Mouse (Mus musculus) brain, embryonic 14.5 days (tissue): ENCODE measurements around the gene Slc5a10. TPM values are rescaled to one million over a fixed set of nuclear protein-coding genes. Genes with fewer than 3 reads are reported as not detected.

Experiments used
- DNase-seq: peaks from one replicate; pipeline ENCODE4 v3.0.0-alpha.2; 2011; ENCODE audit warnings: low read depth
- CTCF ChIP-seq: fragments of 200-500 bp; IDR thresholded peaks from 2 replicates; pipeline ENCODE4 v1.5.1; 2012; ENCODE audit warnings: inconsistent platforms, mild to moderate bottlenecking, moderate library complexity, borderline replicate concordance; ENCODE audit not compliant: insufficient read depth, insufficient read length; ENCODE audit errors: extremely low read depth
- POLR2A ChIP-seq: fragments of 200-500 bp; IDR thresholded peaks from 2 replicates; pipeline ENCODE4 v1.6.1; 2012; ENCODE audit warnings: mild to moderate bottlenecking, inconsistent platforms, borderline replicate concordance; ENCODE audit not compliant: poor library complexity, insufficient read depth, insufficient read length, severe bottlenecking; ENCODE audit errors: extremely low read depth
- polyA plus RNA-seq: library from polyadenylated mRNA; depleted of rRNA; stranded (reverse); fragments of >200 nt; gene quantifications from 2 replicates; pipeline ENCODE4 v1.2.3, GENCODE M21; 2012

Gene Slc5a10
- polyA plus RNA-seq, 1 experiment: 0.11 TPM

DNA sequence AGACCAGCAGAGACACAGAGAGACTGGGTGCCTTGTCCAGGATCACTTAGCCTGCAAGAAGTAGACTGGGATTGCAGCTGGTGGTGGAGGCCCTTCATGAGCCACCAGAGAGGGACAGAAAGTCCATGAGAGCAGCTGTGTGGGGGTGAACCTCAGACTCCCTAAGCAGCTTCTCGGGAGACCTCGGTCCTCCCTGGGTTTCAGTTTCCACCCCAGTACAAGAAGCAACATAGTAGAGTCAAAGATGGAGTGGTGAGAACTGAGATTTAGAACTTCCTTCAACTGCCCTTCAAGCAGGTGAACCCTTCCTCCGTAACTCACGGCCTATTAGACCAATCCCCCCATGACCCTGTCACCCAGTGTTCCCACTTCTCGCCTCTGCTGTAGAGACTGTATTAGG, 58.4 kb downstream of the Slc5a10 start:
- DNase-seq: no peak
- TF ChIP-seq POLR2A (no peak), CTCF (no peak)

DNA sequence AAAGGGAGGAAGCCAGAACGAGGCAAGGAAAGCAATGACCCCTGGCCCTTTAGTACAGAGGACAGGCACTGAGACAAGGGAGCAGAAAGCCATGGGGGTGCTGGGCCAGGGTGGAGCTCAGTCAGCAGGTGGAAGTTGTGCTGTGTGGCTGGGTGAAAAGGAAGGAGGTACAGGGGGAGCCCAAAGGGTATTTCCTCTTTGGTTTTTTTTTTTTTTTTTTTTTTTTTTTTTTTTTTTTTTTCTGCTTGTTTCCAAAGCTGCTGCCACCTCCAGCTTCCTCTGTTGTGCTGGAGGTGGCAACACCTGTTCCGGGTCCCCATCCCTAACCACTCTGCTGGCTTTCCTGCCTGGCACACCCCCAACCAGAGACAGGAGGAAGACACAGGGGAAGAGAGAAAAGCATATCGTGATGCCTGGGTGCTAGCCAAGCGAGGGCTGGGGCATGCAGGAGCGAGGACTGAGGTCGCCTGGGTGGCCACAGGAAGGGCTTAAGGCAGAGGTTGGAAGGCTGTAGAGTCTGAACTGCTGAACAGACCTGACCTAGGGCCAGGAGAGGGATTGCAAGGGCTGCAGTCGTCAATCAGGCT, 59.7 kb downstream of the Slc5a10 start:
- no peak for TF ChIP-seq POLR2A
- TF ChIP-seq CTCF: no peak
- DNase-seq: no peak

DNA sequence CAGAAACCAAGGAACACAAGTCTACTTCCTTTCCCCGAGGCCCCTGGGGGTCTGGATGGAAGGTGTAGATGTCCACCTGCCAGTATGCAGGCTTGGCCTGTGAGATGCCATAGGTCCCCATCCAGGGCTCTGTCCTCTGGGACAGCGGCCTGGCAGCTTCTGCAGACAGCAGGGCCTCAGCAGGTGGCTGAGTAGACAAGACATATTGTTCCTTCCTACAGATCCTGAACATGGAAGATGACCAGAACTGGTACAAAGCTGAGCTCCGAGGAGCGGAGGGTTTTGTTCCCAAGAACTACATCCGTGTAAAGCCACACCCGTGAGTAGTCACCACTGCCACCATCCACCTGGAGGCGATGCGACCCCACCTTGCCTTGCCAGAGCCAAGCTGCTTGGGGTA, 60.6 kb downstream of the Slc5a10 start:
- no peak for DNase-seq
- TF ChIP-seq POLR2A (no peak), CTCF (no peak)

DNA sequence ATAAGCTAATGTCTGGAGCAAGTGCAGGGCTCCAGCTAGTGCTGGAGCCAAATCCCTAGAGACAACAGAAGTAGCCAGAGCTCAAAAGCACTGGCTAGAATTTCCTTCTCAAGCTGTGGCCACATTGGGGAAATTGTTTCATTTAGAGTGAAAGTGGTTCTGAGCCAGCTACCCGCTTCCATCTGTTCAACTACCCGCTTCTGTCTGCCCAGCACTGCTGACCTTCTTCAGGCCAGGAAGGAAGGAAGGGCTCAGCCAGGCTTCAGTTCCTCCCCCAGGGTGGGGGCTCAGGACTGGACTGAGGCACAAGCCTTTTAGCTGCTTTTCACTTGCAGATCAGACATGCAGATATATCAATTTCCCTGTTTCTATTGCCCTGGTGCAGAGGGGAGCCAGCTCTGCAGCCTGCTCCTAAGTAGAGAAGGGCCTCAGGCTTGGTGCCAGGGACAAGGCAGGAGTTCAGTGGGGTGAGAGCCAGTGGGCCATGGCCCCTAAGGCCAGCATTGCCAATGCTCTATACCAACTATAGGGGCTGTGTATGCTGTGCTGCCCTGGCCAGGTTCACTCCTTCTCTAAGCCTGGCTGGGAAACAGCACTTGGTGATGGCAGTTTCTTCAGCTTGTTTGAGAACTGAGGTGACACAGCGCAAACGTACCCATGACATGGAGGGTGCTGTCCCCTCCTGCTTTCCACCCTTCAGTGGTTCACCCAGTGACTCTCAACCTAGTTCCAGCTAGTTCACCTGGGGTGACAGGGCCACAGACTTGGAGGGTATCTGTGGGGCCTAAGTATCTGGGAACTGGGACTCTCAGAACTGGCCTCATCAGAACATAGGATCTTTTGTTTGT, 61.4 kb downstream of the Slc5a10 start:
- DNase-seq: no peak
- TF ChIP-seq POLR2A: no peak
- TF ChIP-seq CTCF: no peak

DNA sequence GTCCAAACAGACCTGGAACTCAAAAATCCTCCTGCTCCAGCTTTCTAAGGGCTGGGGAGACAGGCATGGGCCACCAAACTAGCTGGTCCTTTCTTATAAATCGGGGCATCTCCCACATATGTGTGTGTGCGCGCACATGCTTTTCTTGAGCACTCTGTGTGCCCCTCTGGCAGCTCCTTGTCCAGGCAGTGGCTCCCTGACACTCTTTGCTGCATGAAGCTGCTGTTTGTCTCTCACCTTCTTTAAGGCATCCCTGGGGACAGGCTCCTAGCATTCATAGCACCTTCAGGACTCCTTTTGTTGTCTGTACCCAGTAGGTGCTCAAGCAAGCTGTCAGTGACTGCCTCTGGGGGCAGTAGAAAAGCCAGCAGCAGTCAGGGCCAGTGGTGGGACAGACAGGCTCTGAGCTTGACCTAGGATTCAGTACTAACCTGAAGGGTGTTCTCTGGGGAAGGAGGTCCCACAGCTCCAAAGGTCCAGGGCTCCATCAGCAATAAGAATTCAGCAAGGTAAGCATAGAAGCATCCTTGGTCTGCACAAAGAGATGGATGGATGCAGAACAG, 62.2 kb downstream of the Slc5a10 start:
- TF ChIP-seq POLR2A (no peak), CTCF (no peak)
- DNase-seq: no peak

DNA sequence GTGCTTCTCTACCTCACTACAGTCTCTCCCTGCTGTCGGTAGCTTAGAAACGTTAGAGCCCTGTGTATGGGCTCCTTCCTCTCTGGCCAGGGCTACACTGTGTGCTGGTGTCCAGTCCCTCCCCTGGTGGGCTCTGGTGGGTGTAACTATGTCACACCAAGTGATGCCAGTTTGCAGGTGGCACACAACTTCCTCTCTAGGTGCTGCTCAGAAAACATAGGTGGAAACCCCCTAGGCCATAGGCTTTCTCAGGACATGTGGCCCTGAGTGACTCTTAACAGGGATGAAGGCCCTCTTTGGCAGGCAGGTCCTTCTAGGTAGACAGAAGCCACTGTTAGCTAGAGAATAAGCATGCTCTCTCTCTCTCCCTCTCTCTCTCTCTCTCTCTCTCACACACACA, 63.2 kb downstream of the Slc5a10 start:
- no peak for TF ChIP-seq CTCF
- TF ChIP-seq POLR2A: no peak
- no peak for DNase-seq

DNA sequence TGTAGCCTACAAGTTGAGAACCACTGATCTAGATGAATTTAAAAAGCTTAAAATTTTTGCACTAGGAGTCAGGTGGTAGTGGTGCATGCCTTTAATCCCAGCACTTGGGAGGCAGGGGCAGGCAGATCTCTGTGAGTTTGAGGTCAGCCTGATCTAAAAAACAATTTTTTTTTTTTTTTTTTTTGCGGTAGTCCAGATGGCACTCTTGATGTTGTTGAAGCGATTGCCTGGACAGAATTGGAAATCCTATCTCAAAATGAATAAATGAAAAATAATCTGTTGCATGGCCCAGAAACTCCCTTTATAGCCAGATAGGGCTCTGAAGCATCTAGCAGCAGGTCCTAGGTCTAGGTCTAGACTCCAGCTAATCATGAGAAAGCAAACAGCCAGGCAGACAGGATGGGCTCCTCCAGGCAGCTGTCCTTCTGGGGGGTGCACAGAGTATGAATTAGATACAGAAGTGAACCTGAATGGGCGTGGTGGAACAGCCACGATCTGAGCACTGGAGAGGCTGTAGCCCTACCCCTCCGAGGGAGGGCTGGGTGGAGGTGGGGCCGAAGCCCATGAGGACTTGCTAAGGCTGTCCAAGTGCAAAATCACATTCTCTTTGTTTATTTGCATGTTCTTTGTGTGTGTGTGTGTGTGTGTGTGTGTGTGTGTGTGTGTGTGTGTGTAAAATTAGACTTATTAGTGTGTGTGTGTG, 64.3 kb downstream of the Slc5a10 start:
- no peak for DNase-seq
- TF ChIP-seq POLR2A (no peak), CTCF (no peak)

DNA sequence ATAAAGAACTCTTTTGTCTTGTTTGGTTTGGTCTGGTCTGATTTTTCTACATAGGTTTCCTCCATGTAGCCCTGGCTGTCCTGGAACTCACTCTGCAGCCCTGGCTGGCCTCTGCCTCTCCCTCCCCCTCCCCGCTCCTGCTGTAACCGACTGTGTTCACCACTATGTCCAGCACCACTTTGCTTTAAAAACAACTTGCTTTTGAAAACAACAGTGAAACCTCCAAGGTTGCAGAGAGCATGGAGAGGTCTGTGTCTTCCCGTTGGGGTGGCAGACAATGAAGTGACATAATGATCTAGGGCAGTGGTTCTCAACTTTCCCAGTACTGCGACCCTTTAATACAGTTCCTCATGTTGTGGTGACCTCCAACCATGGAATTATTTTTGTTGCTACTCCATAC, 65.0 kb downstream of the Slc5a10 start:
- TF ChIP-seq POLR2A (no peak), CTCF (no peak)
- DNase-seq: no peak

DNA sequence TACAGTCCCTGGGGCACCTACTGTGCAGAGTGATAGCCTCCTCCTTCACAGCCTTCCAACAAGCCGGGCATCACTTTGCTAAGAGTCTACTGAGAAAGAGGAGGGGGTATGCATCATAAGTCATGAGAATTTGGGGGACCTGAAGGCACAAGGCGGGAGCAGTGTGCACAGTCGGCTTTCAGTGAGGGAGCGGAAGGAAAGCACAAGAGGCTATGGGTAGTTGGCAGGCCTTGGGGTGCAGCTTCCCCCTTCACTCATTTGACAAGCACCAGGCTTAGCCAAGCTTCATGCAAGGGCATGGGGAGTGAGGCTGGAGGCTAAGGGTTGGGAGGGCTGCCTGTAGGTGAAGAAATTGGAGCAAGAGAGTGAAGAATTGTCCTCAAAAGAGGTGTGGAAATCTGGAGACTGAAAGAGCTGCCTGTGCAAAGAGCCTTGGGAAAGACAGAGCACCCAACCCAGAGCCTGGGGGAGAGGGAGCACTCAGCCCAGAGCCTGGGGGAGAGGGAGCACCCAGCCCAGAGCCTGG, 65.8 kb downstream of the Slc5a10 start:
- no peak for DNase-seq
- TF ChIP-seq POLR2A (no peak), CTCF (no peak)

DNA sequence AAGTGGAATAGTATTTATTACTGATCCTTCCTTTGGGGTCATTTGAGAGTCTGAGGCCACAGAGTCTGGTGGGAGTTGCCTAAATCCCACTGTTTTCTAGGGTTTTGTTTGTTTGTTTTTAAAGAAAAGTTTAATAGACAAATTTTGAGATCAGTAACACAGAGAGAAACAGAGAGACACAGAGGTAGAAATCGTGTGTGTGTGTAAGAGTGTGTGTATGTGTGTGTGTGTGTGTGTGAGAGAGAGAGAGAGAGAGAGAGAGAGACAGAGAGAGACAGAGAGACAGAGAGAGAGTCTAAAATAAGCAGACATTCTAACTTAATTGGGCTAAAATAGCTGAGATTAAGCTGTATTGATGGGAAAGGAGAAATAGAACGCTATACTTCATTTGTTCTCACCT, 67.1 kb downstream of the Slc5a10 start:
- TF ChIP-seq CTCF (no peak), POLR2A (no peak)
- DNase-seq: no peak
